Comparison of ENCODE assay signal across 23 mouse cellular contexts in genomic region chr5:114996447-114996846, GRCm38 (mm10). TPM values are rescaled to one million over a fixed set of nuclear protein-coding genes. Genes with fewer than 3 reads are reported as not detected.
A peak's percentile ranks its signal among the peaks of the same experiment; 100 is the strongest.
DNase-seq lines count a peak whose midpoint lies in the region; ATAC-seq and TF ChIP-seq lines count a peak whose summit lies in the region.
"Had no signal": no experiment of that assay in that cellular context is flagged by ENCODE, and none has a peak within 500 bp of the region (broad histone marks: within the 10 kb centered on the region; RNA-seq: fewer than 3 reads in every experiment).

No protein-coding gene starts in this region.

- peaks cover 31% of the 10 kb centered on the region for H3K27me3 ChIP-seq in liver, embryonic 12.5 days (replicated peaks)
- H3K27me3 ChIP-seq in liver, postnatal 0 days (ENCODE audit: insufficient read depth, low read length), result no peaks in the 10 kb centered on the region
- no peaks in the 10 kb centered on the region for H3K27me3 ChIP-seq in limb, embryonic 10.5 days (ENCODE audit: low read depth, poor library complexity, severe bottlenecking)
- H3K27me3 ChIP-seq: forebrain, embryonic 12.5 days; heart, embryonic 13.5 days; limb, embryonic 12.5 days had no signal

- H3K4me2 ChIP-seq in liver, embryonic 12.5 days, result peak overlapping the region; percentile 34
- H3K4me2 ChIP-seq in liver, postnatal 0 days (ENCODE audit: low read depth, low read length), result no peak overlapping the region
- H3K4me2 ChIP-seq: forebrain, embryonic 12.5 days; heart, embryonic 13.5 days; limb, embryonic 12.5 days had no signal

- no peak for DNase-seq in liver, postnatal 0 days
- DNase-seq in thymus, postnatal 4 days, result peak; percentile 23
- DNase-seq in thymus, postnatal 25 days, result no peak
- peak; percentile 44 for DNase-seq in naive thymus-derived CD4-positive, alpha-beta T cell, adult 2 months (ENCODE audit: low read depth)
- DNase-seq in limb, embryonic 10.5 days (ENCODE audit: low spot score), result no peak
- no peak for DNase-seq in frontal cortex, postnatal 14 days (ENCODE audit: low spot score in 2 of 2)
- DNase-seq: adrenal gland, adult 8-10 months; B cell, adult 2 months; cerebellum, adult 8-10 months; gastrocnemius, postnatal 25 days; heart, postnatal 36 days; lung, postnatal 14 days; right cerebral cortex, postnatal 4 days had no signal

- no peak overlapping the region for H3K4me3 ChIP-seq in liver, embryonic 12.5 days
- no peak overlapping the region for H3K4me3 ChIP-seq in liver, postnatal 0 days (ENCODE audit: low read depth, low read length)
- no peak overlapping the region for H3K4me3 ChIP-seq in limb, embryonic 10.5 days
- H3K4me3 ChIP-seq: embryonic facial prominence, embryonic 10.5 days; forebrain, embryonic 12.5 days; heart, embryonic 13.5 days; limb, embryonic 12.5 days had no signal

- no peaks in the 10 kb centered on the region for H3K36me3 ChIP-seq in liver, embryonic 12.5 days
- no peaks in the 10 kb centered on the region for H3K36me3 ChIP-seq in liver, postnatal 0 days (replicated peaks; ENCODE audit: insufficient read depth, low read length)
- no peaks in the 10 kb centered on the region for H3K36me3 ChIP-seq in limb, embryonic 10.5 days
- H3K36me3 ChIP-seq: embryonic facial prominence, embryonic 10.5 days; forebrain, embryonic 12.5 days; heart, embryonic 13.5 days; limb, embryonic 12.5 days had no signal

- H3K9ac ChIP-seq in liver, embryonic 12.5 days, result no peak overlapping the region
- no peak overlapping the region for H3K9ac ChIP-seq in liver, postnatal 0 days (replicated peaks)
- H3K9ac ChIP-seq: forebrain, embryonic 12.5 days; heart, embryonic 13.5 days; limb, embryonic 12.5 days had no signal

- no peak for TF ChIP-seq EP300 in liver, postnatal 0 days (IDR thresholded peaks at IDR 0.05; ENCODE audit: low read depth)

- no peak for TF ChIP-seq CTCF in liver, postnatal 0 days (IDR thresholded peaks at IDR 0.05; ENCODE audit: low read depth)

- no peaks in the 10 kb centered on the region for H3K4me1 ChIP-seq in liver, embryonic 12.5 days
- H3K4me1 ChIP-seq in liver, postnatal 0 days (ENCODE audit: insufficient read depth), result no peaks in the 10 kb centered on the region
- H3K4me1 ChIP-seq in limb, embryonic 10.5 days, result no peaks in the 10 kb centered on the region
- H3K4me1 ChIP-seq: forebrain, embryonic 12.5 days; heart, embryonic 13.5 days; limb, embryonic 12.5 days had no signal

- H3K9me3 ChIP-seq in liver, embryonic 12.5 days (replicated peaks), result no peaks in the 10 kb centered on the region
- no peaks in the 10 kb centered on the region for H3K9me3 ChIP-seq in liver, postnatal 0 days (ENCODE audit: low read length)
- no peaks in the 10 kb centered on the region for H3K9me3 ChIP-seq in limb, embryonic 10.5 days (replicated peaks)
- H3K9me3 ChIP-seq: embryonic facial prominence, embryonic 10.5 days; forebrain, embryonic 12.5 days; heart, embryonic 13.5 days had no signal

- ATAC-seq in liver, embryonic 12.5 days, result no peak
- no peak for ATAC-seq in liver, postnatal 0 days
- peak; percentile 28 for ATAC-seq in activated CD4-positive, CD25-positive, alpha-beta regulatory T cell, adult 4 months
- ATAC-seq: hindbrain, embryonic 16.5 days; intestine, postnatal 0 days had no signal

- no peak overlapping the region for H3K27ac ChIP-seq in liver, embryonic 12.5 days
- H3K27ac ChIP-seq in liver, postnatal 0 days (ENCODE audit: low read depth), result no peak overlapping the region
- no peak overlapping the region for H3K27ac ChIP-seq in limb, embryonic 10.5 days
- H3K27ac ChIP-seq: embryonic facial prominence, embryonic 10.5 days; forebrain, embryonic 12.5 days; heart, embryonic 13.5 days; limb, embryonic 12.5 days had no signal

- WGBS in liver, embryonic 12.5 days (ENCODE audit: insufficient replicate concordance), result 29% methylated on average over 16 of the region's 16 CpGs
- 62% methylated on average over 16 of the region's 16 CpGs for WGBS in liver, postnatal 0 days (ENCODE audit: insufficient replicate concordance)
- WGBS in limb, embryonic 10.5 days, result 80% methylated on average over 16 of the region's 16 CpGs

RNA-seq across cellular contexts. Expression of gene Sppl3, which starts 14.5 kb away (rescaled TPM):
- 19.3 and 23.7 TPM in 2 replicates for polyA plus RNA-seq in liver, embryonic 12.5 days (2016; fragmentation: Nextera tagmentation; extraction: Ambion mirVana)
- 9.2 and 11.5 TPM in 2 replicates for polyA plus RNA-seq in liver, postnatal 0 days (2015; fragmentation: Nextera tagmentation; extraction: Ambion mirVana)
- polyA plus RNA-seq in activated CD4-positive, CD25-positive, alpha-beta regulatory T cell, adult 4 months (2017; shearing (Covaris generic)), result 10 to 100 TPM; 12.2 to 13.3 TPM
- 15.2 and 15.3 TPM in 2 replicates for polyA plus RNA-seq in limb, embryonic 10.5 days (2016; fragmentation: Nextera tagmentation; extraction: Ambion mirVana)

RNA-seq across cellular contexts. Expression of gene Hnf1a, which starts 25.6 kb away (rescaled TPM):
- polyA plus RNA-seq in liver, embryonic 12.5 days (2016; fragmentation: Nextera tagmentation; extraction: Ambion mirVana), result 3.8 and 3.9 TPM in 2 replicates
- polyA plus RNA-seq in liver, postnatal 0 days (2015; fragmentation: Nextera tagmentation; extraction: Ambion mirVana), result 5.6 and 7.0 TPM in 2 replicates
- under 1 TPM in 1 of 2 experiments, not detected in 1; 0.13 TPM for polyA plus RNA-seq in activated CD4-positive, CD25-positive, alpha-beta regulatory T cell, adult 4 months (2017; shearing (Covaris generic))
- polyA plus RNA-seq in limb, embryonic 10.5 days (2016; fragmentation: Nextera tagmentation; extraction: Ambion mirVana), result 0.09 and 0.11 TPM in 2 replicates
- polyA plus RNA-seq: forebrain, embryonic 12.5 days; frontal cortex, adult 2 months; hindbrain, embryonic 16.5 days; limb, embryonic 12.5 days; neural tube, embryonic 11.5 days had no signal

RNA-seq across cellular contexts. Expression of gene 2210016L21Rik, which starts 54.5 kb away (rescaled TPM):
- 22.1 and 25.2 TPM in 2 replicates for polyA plus RNA-seq in liver, embryonic 12.5 days (2016; fragmentation: Nextera tagmentation; extraction: Ambion mirVana)
- 10.4 and 15.3 TPM in 2 replicates for polyA plus RNA-seq in liver, postnatal 0 days (2015; fragmentation: Nextera tagmentation; extraction: Ambion mirVana)
- polyA plus RNA-seq in activated CD4-positive, CD25-positive, alpha-beta regulatory T cell, adult 4 months (2017; shearing (Covaris generic)), result 10 to 100 TPM; 38.4 to 39.0 TPM
- 42.3 and 48.6 TPM in 2 replicates for polyA plus RNA-seq in limb, embryonic 10.5 days (2016; fragmentation: Nextera tagmentation; extraction: Ambion mirVana)

Comparison
In these comparisons a context has a peak if more than half of its experiments do, and no peak if none do; other contexts are left out.
1. DNase-seq: peak in thymus, postnatal 4 days (single experiment) and naive thymus-derived CD4-positive, alpha-beta T cell, adult 2 months (single experiment); none in liver, postnatal 0 days (single experiment), thymus, postnatal 25 days (single experiment), limb, embryonic 10.5 days (single experiment) and frontal cortex, postnatal 14 days (0 of 2).